Mouse (Mus musculus) ES-E14 (cell line): ENCODE data around the gene Hps6. TPM values are rescaled to one million over a fixed set of nuclear protein-coding genes. Genes with fewer than 3 reads are reported as not detected.
A peak's percentile ranks its signal among the peaks of the same experiment; 100 is the strongest.

Experiments used
- DNase-seq: peaks from one replicate; pipeline ENCODE4 v3.0.0-alpha.2; 2013; ENCODE audit warnings: low read depth, low spot score
- H3K27ac ChIP-seq: 2 replicates; pipeline ENCODE4 v1.5.1; 2012; ENCODE audit warnings: low read depth, mild to moderate bottlenecking, low read length, moderate library complexity, mixed read lengths; ENCODE audit not compliant: poor library complexity, insufficient read depth, severe bottlenecking
- H3K36me3 ChIP-seq: 2 replicates; pipeline ENCODE4 v1.6.1; 2012; ENCODE audit warnings: mild to moderate bottlenecking, low read length, moderate library complexity, mixed read lengths; ENCODE audit not compliant: control insufficient read depth, poor library complexity, insufficient read depth, severe bottlenecking
- H3K4me1 ChIP-seq, 2 experiments: fragments of 150-350 bp in 1 of 2; sonication (generic) in 1 of 2; 2 replicates each; pipeline ENCODE4 v1.6.1; 2012; ENCODE audit warnings: low read length in 2 of 2, mild to moderate bottlenecking in 1 of 2, mixed read lengths in 1 of 2; ENCODE audit not compliant: control insufficient read depth in 2 of 2, insufficient read depth in 2 of 2, poor library complexity in 1 of 2
- H3K4me3 ChIP-seq, 2 experiments: fragments of 150-350 bp in 1 of 2; sonication (generic) in 1 of 2; 2 replicates each; pipeline ENCODE4 v1.5.1; 2012; ENCODE audit warnings: low read length in 2 of 2, low read depth in 1 of 2, mild to moderate bottlenecking in 1 of 2, mixed read lengths in 1 of 2; ENCODE audit not compliant: insufficient read depth in 1 of 2, poor library complexity in 1 of 2, severe bottlenecking in 1 of 2
- H3K9ac ChIP-seq: 2 replicates; pipeline ENCODE4 v1.6.1; 2012; ENCODE audit warnings: low read depth, mild to moderate bottlenecking, low read length, mixed read lengths; ENCODE audit not compliant: poor library complexity, insufficient read depth, severe bottlenecking
- H3K9me3 ChIP-seq: fragments of 150-350 bp; sonication (generic); 2 replicates; pipeline ENCODE4 v1.6.1; 2012; ENCODE audit warnings: low read depth, mild to moderate bottlenecking, low read length; ENCODE audit not compliant: control insufficient read depth, insufficient read depth
- CHD2 ChIP-seq: IDR thresholded peaks from 2 replicates; pipeline ENCODE4 v1.6.1; 2014; ENCODE audit warnings: mild to moderate bottlenecking, low read depth, low read length, inconsistent platforms
- HCFC1 ChIP-seq: IDR thresholded peaks from 2 replicates; pipeline ENCODE4 v1.6.1; 2012; ENCODE audit warnings: low read length, inconsistent platforms, borderline replicate concordance; ENCODE audit not compliant: insufficient read depth
- MAFK ChIP-seq: IDR thresholded peaks from 2 replicates; pipeline ENCODE4 v1.6.1; 2014; ENCODE audit warnings: mild to moderate bottlenecking, low read depth, low read length, inconsistent platforms; ENCODE audit not compliant: insufficient read depth
- ZC3H11A ChIP-seq: IDR thresholded peaks from 2 replicates; pipeline ENCODE4 v1.6.1; 2012; ENCODE audit warnings: low read depth, mild to moderate bottlenecking, inconsistent platforms, low read length, borderline replicate concordance
- ZNF384 ChIP-seq: IDR thresholded peaks from 2 replicates; pipeline ENCODE4 v1.6.1; 2012; ENCODE audit warnings: low read depth, low read length, inconsistent platforms
- in situ Hi-C, 2 experiments: fragments of 600-800 bp; cut with MboI; formaldehyde crosslinking; loops; one replicate each; pipeline ENCODE4 v1.15.1; 2025; ENCODE audit warnings: low sequenced_read_pairs in 2 of 2, inconsistent platforms in 1 of 2; ENCODE audit not compliant: unreplicated experiment in 2 of 2
- total RNA-seq: library from RNA; depleted of rRNA; stranded (reverse); fragments of 300-350 nt; gene quantifications from 2 replicates; pipeline ENCODE4 v1.2.3, GENCODE M21; 2012; rRNA removed

Gene Hps6
- 4.9 and 6.9 TPM in 2 replicates for total RNA-seq

DNA sequence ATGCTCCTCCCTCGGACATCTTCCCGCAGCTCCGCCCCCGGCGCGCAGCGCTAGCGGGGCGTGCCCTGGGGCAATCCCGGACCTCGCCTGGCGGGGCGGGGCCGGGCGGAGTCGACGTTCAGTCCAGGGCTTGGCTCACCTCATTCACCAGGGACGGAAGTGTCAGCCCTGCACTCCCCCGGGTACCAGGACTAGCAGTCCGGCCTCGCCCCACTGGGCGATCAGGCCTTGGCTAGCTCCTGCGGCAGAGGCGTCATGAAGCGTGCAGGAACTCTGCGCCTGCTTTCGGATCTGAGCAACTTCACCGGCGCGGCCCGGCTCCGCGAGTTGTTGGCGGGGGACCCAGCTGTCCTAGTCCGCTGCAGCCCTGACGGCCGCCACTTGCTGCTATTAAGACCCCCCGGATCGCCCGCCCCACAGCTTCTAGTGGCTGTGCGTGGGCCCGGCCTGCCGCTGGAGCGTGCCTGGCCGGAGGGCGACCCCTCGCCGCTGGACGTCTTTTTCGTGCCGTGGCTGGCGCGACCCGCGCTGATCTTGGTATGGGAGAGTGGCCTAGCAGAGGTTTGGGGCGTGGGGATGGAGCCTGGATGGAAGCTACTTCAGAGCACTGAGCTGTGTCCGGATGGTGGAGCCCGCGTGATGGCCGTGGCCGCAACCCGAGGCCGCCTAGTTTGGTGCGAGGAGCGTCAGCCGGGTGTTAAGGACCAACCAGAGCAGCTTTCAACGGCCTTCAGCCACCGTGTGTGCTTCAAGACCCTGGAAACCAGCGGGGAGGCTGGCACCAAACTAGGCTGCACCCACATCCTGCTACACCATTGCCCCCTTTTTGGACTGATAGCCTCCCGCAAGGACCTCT, at the start of gene Hps6:
Gene Hps6 (plus strand): TSS at position 138 of the 856 bp plus-strand sequence.
- Histone ChIP-seq H3K36me3 (no peaks in the 10 kb centered on the region), H3K9me3 (no peaks in the 10 kb centered on the region), H3K9ac (peak within 1 kb of the TSS; percentile 65), H3K4me1 (peaks cover 0 to 2% of the 10 kb centered on the region in 2 experiments; a peak in 1 of 4 replicates), H3K4me3 (peak within 1 kb of the TSS; percentile 76 to 83), H3K27ac (no peak within 1 kb of the TSS)
- TF ChIP-seq MAFK: no peak
- in situ Hi-C loops: no loop called here
- DNase-seq: peak; percentile 77

DNA sequence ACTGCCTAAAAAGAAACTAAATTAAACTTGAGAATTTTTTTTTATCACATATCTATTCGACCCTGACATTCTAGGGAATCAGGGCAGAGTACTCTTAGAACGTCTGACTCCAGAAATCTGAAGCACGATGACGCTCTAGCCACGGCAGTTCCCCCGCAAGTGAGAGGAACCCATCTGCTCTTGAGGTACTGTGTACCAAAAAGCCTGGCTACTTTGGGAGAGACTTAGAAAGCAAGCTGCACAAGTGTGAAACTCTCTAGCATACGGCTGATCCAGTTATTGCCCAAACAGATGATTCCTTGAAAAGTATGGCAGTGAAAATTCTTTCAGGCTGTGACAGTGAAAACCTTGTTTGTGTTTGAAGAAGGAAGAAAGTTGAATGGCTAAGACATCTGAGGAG, 46.6 kb upstream of the Hps6 start:
- DNase-seq: no peak
- Histone ChIP-seq H3K27ac (no peak overlapping the region), H3K9ac (no peak overlapping the region), H3K4me1 (peaks cover 0 to 1% of the 10 kb centered on the region in 2 experiments; a peak in 1 of 4 replicates), H3K4me3 (no peak overlapping the region), H3K9me3 (no peaks in the 10 kb centered on the region), H3K36me3 (peaks cover 6% of the 10 kb centered on the region; the same call in 1 of the 2 replicates)
- TF ChIP-seq HCFC1 (no peak), ZC3H11A (no peak), ZNF384 (no peak), MAFK (no peak), CHD2 (no peak)
- in situ Hi-C loops: no loop called here

GRCm38 (mm10) chr19:45960770-45961169, 42.5 kb upstream of the Hps6 start:
- no peak for DNase-seq
- Histone ChIP-seq H3K9ac (no peak overlapping the region), H3K9me3 (no peaks in the 10 kb centered on the region), H3K4me1 (peaks cover 0 to 1% of the 10 kb centered on the region in 2 experiments; a peak in 1 of 4 replicates), H3K27ac (no peak overlapping the region), H3K36me3 (peaks cover 12% of the 10 kb centered on the region), H3K4me3 (no peak overlapping the region)
- TF ChIP-seq HCFC1: no peak
- no peak for TF ChIP-seq ZNF384
- no peak for TF ChIP-seq MAFK
- in situ Hi-C loops: no loop called here

DNA sequence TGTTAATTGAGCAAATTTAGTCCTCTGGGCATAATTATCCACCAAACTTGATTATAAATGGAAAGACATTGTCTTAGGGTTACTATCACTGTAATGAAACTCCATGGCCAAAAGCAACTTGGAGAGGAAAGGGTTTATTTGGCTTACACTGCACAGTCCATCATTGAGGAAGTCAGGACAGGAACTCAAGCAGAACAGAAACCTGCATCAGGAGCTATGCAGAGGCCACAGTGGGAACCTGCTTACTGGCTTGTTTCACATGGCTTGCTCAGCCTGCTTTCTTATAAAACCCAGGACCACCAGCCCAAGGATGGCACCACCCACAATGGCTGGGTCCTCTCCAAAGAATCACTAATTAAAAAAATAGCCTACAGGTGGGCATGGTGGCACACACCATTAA, 18.9 kb upstream of the Hps6 start:
- TF ChIP-seq ZC3H11A: no peak
- no peak for TF ChIP-seq MAFK
- TF ChIP-seq CHD2: no peak
- no peak for TF ChIP-seq ZNF384
- no peak for TF ChIP-seq HCFC1
- Histone ChIP-seq H3K4me1 (no peaks in the 10 kb centered on the region), H3K36me3 (peaks cover 2% of the 10 kb centered on the region; the same call in 1 of the 2 replicates), H3K9ac (no peak overlapping the region), H3K4me3 (no peak overlapping the region), H3K27ac (no peak overlapping the region), H3K9me3 (no peaks in the 10 kb centered on the region)
- no peak for DNase-seq
- in situ Hi-C loops: no loop called here

GRCm38 (mm10) chr19:45988238-45988637, 15.1 kb upstream of the Hps6 start:
- DNase-seq: no peak
- Histone ChIP-seq H3K27ac (no peak overlapping the region), H3K4me1 (peaks cover 2 to 7% of the 10 kb centered on the region in 2 experiments; a peak in 2 of 4 replicates), H3K9me3 (no peaks in the 10 kb centered on the region), H3K36me3 (peaks cover 6% of the 10 kb centered on the region; the same call in 1 of the 2 replicates), H3K4me3 (no peak overlapping the region), H3K9ac (no peak overlapping the region)
- TF ChIP-seq ZNF384 (no peak), MAFK (no peak), ZC3H11A (no peak), HCFC1 (no peak), CHD2 (no peak)
- in situ Hi-C loops: no loop called here
